Mouse (Mus musculus) lung, postnatal 4 days (tissue): ENCODE measurements around the gene Alg5.
"Not testable (repeated sequence)": the region's sequence is repeated elsewhere in the genome, so short reads cannot be mapped to it uniquely, and the experiment has no call there.

Experiments
- DNase-seq, 2 experiments: peaks; one replicate each; pipeline ENCODE4 v3.0.0; 2021

Gene Alg5

DNA sequence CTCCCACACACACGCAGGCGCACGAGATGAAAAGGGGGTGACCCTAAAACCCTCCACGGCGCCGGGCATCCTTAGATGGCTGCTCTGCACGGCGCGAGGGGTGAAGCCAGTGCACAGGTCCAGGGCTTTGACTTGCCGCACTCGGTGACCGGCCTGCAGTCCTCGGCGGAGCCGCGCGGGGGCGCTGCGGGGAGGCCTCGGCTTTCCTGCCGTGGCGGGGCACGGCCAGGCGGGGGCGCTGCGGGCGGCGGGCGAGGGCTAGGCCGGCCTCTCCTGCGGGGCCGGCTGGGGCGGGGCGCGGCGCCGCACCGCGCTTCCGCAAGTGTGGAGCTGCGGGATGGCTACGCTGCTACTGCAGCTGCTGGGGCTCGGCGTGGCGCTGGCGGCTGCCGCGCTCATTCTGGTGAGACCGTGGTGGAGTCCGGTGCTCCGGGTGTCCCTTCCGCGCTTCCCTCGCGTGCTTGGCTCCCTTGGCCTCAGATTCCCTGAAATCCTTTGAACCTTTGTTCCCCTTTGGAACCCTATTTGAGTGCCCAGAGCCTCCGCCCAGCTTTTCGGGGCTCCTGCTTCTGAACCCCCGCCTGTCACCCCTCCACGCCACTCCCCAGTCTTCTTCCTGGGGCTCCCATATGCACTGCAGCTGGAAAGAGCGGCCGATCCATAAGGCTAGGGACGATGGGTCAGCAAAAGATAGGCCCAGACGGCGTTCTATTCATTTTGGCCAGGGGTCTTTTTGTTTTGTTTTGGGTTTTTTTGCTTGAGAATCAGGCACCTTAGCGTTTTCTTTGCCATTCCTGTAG, at the start of gene Alg5, which contains the start of gene Exosc8:
TSS of gene Alg5 (plus strand) at position 293 of the 800 bp plus-strand sequence.
TSS of gene Exosc8 (minus strand) at position 147 of the 800 bp plus-strand sequence.
- peak; percentile 92 to 96 for DNase-seq

GRCm38 (mm10) chr3:54687245-54687644, 48.1 kb upstream of the Alg5 start:
- no peak for DNase-seq

DNA sequence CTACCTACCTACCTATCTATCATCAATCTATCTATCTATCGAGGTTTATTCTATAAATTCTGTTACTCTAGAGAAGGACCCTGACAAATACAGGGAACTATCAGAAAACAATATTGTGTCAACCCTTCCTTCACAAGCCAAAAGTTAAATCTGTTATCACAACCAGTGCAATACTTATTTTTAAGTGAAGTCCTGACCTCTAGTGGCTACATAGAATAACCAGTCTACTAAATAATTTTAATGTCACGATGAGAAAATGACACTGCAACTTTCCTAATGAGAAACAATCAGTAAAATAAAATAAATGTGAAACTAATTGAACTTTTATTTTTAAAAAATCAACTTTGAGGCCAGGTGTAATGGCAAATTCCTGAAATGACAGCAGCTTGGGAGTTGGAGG, 46.2 kb upstream of the Alg5 start:
- no peak for DNase-seq

DNA sequence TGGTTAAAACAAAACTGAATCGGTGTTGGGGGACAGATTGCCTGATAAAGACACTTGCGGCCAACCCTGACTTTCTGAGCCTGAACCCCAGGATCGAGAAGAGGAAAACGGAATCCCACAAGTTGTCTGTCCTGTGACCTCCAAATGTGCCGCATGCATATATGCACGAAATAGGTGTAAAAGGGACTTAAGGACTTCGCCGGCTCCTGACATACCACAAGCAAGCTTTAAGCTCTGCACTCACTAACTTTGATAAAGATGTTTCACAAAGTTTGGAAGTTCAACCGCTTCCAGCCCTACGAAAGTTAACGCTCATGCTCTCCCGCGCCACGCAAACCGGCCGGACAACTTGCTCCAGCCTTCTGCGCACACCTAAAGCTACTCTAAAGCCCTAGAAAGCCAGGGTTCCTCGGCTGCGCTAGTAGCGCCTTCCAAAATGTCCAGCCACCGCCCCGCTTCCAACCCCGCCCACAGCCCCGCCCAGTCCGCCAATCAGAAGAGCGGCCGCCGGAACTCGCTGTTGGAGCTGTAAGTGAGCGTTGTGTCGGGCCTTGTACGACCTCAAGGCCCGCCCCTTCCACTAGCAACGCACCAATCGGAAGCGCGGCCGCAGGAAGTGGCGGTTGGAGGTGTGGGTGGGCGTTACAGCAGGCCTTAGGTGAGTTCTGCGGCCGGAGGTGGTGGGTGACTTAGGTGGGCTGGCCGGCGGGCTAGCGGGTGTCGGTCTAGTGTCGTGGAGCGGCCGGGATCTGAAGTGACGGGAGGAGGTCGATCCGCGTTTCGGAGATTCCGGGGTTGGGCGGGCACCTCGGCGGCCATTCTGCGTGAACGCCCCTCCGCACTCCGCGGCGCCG, 42.9 kb upstream of the Alg5 start, which contains the start of gene Supt20:
TSS of gene Supt20 (plus strand) at position 606 of the 854 bp plus-strand sequence.
- DNase-seq, result peak; percentile 94 to 96

- DNase-seq, result no peak
Observed at GRCm38 (mm10) chr3:54693056-54693415, 42.3 kb upstream of the Alg5 start.

- no peak for DNase-seq
Observed at GRCm38 (mm10) chr3:54699759-54700301, 35.5 kb upstream of the Alg5 start.

GRCm38 (mm10) chr3:54704106-54704505, 31.2 kb upstream of the Alg5 start:
- not testable (repeated sequence) for DNase-seq

DNA sequence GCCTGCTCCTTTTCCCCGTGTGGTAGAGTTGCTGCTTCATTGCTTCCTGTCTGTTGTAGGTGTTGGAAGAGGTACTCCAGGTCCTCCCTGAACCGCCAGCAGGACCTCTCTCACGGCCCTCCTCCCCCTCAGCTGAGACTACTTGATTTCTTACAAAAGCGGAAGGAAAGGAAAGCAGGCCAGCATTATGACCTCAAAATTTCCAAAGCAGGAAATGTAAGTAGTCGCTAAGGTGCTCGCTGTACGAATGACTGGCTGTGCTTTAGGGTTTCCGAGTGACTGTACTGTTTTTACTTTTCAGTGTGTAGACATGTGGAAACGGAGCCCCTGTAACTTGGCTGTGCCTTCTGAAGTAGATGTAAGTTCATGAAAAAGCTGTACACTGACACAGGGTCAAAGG, 26.4 kb upstream of the Alg5 start:
- DNase-seq, result no peak

GRCm38 (mm10) chr3:54714253-54714652, 21.1 kb upstream of the Alg5 start, which contains the start of gene Gm21958:
TSS of gene Gm21958 (minus strand) at chr3:54714353.
- no peak for DNase-seq

DNA sequence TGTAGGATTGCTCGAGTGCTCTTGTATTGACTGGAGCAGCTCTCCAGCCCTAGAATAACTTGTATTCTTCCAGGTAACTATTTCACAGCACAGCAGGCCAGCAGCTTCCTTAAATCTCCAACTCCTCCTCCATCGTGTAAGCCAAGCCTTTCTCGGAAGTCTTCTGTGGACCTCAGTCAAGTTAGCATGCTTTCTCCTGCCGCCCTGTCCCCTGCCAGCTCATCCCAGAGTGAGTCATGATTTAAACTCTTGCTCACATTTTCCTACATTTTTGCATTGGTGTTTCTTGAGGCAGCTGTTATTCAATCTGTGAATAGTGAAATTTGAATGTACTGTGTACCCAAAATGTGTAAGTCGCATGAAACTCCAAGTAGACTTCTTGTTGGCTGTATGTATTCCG, 19.9 kb upstream of the Alg5 start:
- DNase-seq, result no peak

- DNase-seq, result no peak
Observed at GRCm38 (mm10) chr3:54717348-54717747, 18.0 kb upstream of the Alg5 start.

DNA sequence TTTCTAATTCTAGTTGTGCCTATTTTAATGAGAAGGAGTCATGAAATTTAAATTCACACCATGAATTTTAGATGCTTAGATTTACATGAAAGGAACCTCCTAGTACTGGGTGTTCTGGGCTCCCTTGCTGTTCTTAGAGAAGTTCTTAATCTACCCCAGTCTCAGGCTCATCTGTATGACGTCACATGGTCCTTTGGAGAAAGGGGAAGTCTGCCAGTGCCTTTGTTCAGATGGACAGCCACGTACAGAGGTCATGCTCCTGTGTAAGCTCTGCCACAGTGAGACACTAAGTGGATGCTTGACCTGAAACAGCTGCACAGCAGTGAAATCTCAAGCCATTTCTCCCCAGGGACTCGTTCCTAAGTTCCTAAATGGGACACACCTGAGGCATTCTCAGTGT, 16.4 kb upstream of the Alg5 start:
- no peak for DNase-seq

- DNase-seq, result peak in 1 of 2 experiments; percentile 27
Observed at GRCm38 (mm10) chr3:54723741-54724500, 11.4 kb upstream of the Alg5 start.

GRCm38 (mm10) chr3:54725344-54725743, 10.0 kb upstream of the Alg5 start:
- DNase-seq, result no peak

DNA sequence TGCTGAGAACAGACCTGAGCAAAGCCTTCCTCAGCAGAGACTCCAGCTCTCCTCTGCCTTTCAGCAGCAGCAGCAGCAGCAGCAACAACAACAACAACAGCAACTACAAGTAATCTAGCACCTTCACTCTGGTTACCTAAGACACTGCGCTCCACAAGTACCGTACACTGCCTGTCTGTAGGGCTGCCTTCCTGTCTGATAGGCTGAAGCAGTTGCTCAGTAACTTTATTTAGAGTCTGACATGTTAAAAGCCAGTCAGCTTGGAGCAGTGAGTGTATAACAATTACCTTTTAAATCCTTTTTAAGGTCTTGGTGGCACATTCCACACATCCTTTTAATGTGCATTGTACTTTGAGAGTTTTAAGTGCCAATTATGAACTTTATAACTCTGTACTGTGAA, 7.8 kb upstream of the Alg5 start:
- DNase-seq, result no peak

DNA sequence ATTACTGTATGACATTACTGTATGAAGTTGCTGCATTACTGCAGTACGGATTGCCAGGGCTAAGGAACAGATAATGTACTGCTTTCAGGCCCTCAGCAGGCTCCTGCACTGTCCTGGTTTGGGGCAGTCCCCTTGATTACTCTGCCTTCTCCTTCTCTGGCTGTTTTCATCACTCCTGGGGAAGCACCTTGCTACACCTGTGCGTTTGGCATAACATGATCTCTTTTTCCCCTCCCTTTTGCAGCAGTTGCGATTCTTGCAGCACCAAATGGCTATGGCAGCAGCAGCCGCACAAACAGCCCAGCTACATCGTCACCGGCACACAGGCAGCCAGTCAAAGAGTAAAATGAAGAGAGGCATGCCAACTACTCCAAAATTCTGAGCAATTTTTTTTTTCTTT, 7.2 kb upstream of the Alg5 start:
- DNase-seq, result no peak

GRCm38 (mm10) chr3:54731626-54732150, 3.7 kb upstream of the Alg5 start:
- no peak for DNase-seq

- no peak for DNase-seq
Observed at GRCm38 (mm10) chr3:54732371-54732770, 3.0 kb upstream of the Alg5 start.

GRCm38 (mm10) chr3:54734411-54735246, 710 bp upstream of the Alg5 start:
- peak; percentile 94 for DNase-seq

GRCm38 (mm10) chr3:54736101-54736927, 975 bp downstream of the Alg5 start:
- DNase-seq, result peak in 1 of 2 experiments; percentile 18
